Mouse (Mus musculus) kidney, adult 2 months (tissue): ENCODE results near the gene A830031A19Rik. TPM values are rescaled to one million over a fixed set of nuclear protein-coding genes. Genes with fewer than 3 reads are reported as not detected.

Experiments
- DNase-seq: peaks from one replicate; pipeline ENCODE4 v3.0.0; 2021
- H3K27ac ChIP-seq: fragments of 200-500 bp; 2 replicates; pipeline ENCODE4 v1.5.1; 2012; ENCODE audit warnings: low read depth, low read length, control low read depth, inconsistent platforms; ENCODE audit not compliant: insufficient read depth
- H3K27me3 ChIP-seq: fragments of 200-500 bp; replicated peaks from 2 replicates; pipeline ENCODE4 v1.6.1; 2012; ENCODE audit warnings: mild to moderate bottlenecking, moderate library complexity, low read length, inconsistent platforms; ENCODE audit not compliant: control insufficient read depth, insufficient read depth
- H3K36me3 ChIP-seq: fragments of 200-500 bp; 2 replicates; pipeline ENCODE4 v1.6.1; 2012; ENCODE audit warnings: mild to moderate bottlenecking, moderate library complexity, low read length, inconsistent platforms; ENCODE audit not compliant: control insufficient read depth, insufficient read depth
- H3K4me1 ChIP-seq: fragments of 200-500 bp; 2 replicates; pipeline ENCODE4 v1.6.1; 2011; ENCODE audit warnings: low read length; ENCODE audit not compliant: control insufficient read depth, insufficient read depth
- H3K4me3 ChIP-seq: fragments of 200-500 bp; 2 replicates; pipeline ENCODE4 v1.5.1; 2011; ENCODE audit warnings: mild to moderate bottlenecking, low read depth, low read length, control low read depth; ENCODE audit not compliant: insufficient read depth
- CTCF ChIP-seq: fragments of 200-500 bp; conservative IDR thresholded peaks from 2 replicates; pipeline ENCODE4 v1.5.1; 2011; ENCODE audit warnings: low read depth, mild to moderate bottlenecking, control low read depth, low read length, moderate library complexity, mixed read lengths; ENCODE audit not compliant: insufficient read depth, insufficient read length
- POLR2A ChIP-seq: fragments of 200-500 bp; IDR thresholded peaks from one replicate; pipeline ENCODE4 v1.6.1; 2011; ENCODE audit warnings: low read depth, low read length, control low read depth
- WGBS: fragments of 180-500 bp; shearing (Covaris S2); methylation state at CpG from one replicate; pipeline ENCODE4 v1.1.7; 2018; 5-methylcytosine and 5-hydroxymethylcytosine counted together
- polyA plus RNA-seq: library from polyadenylated mRNA; depleted of rRNA; stranded (reverse); fragments of >200 nt; gene quantifications from 2 replicates; pipeline ENCODE4 v1.2.3, GENCODE M21; 2012

Gene A830031A19Rik
- polyA plus RNA-seq, 1 experiment: not detected

GRCm38 (mm10) chr11:24044025-24044424 lies 30.8 kb downstream of the A830031A19Rik start:
- WGBS: 75% methylated on average over 6 of the region's 6 CpGs
- TF ChIP-seq POLR2A: no peak
- no peak for TF ChIP-seq CTCF
- no peak for DNase-seq
- no peaks in the 10 kb centered on the region for H3K4me1 ChIP-seq
- no peaks in the 10 kb centered on the region for H3K27me3 ChIP-seq
- H3K36me3 ChIP-seq: no peaks in the 10 kb centered on the region
- H3K4me3 ChIP-seq: no peak overlapping the region
- H3K27ac ChIP-seq: no peak overlapping the region

GRCm38 (mm10) chr11:24020760-24021159 lies 54.1 kb downstream of the A830031A19Rik start:
- no peaks in the 10 kb centered on the region for H3K36me3 ChIP-seq
- H3K27ac ChIP-seq: no peak overlapping the region
- DNase-seq: no peak
- WGBS: 76% methylated on average over 1 of the region's 1 CpGs
- no peaks in the 10 kb centered on the region for H3K27me3 ChIP-seq
- TF ChIP-seq CTCF: no peak
- no peak for TF ChIP-seq POLR2A
- H3K4me3 ChIP-seq: no peak overlapping the region
- no peaks in the 10 kb centered on the region for H3K4me1 ChIP-seq

GRCm38 (mm10) chr11:24018783-24019182 lies 56.1 kb downstream of the A830031A19Rik start:
- Histone ChIP-seq H3K4me3 (no peak overlapping the region), H3K27me3 (no peaks in the 10 kb centered on the region), H3K36me3 (no peaks in the 10 kb centered on the region), H3K4me1 (no peaks in the 10 kb centered on the region), H3K27ac (no peak overlapping the region)
- no peak for DNase-seq
- 62% methylated on average over 2 of the region's 2 CpGs for WGBS
- no peak for TF ChIP-seq CTCF

GRCm38 (mm10) chr11:24016647-24017179 lies 58.1 kb downstream of the A830031A19Rik start:
- H3K4me1 ChIP-seq: no peaks in the 10 kb centered on the region
- H3K27me3 ChIP-seq: no peaks in the 10 kb centered on the region
- DNase-seq: no peak
- no peaks in the 10 kb centered on the region for H3K36me3 ChIP-seq
- 38% methylated on average over 2 of the region's 2 CpGs for WGBS
- H3K27ac ChIP-seq: no peak overlapping the region
- TF ChIP-seq CTCF: no peak
- TF ChIP-seq POLR2A: no peak
- no peak overlapping the region for H3K4me3 ChIP-seq

GRCm38 (mm10) chr11:24016049-24016448 lies 58.8 kb downstream of the A830031A19Rik start:
- WGBS: 75% methylated on average over 3 of the region's 3 CpGs
- no peaks in the 10 kb centered on the region for H3K27me3 ChIP-seq
- H3K27ac ChIP-seq: no peak overlapping the region
- H3K4me3 ChIP-seq: no peak overlapping the region
- TF ChIP-seq CTCF (no peak), POLR2A (no peak)
- no peaks in the 10 kb centered on the region for H3K4me1 ChIP-seq
- H3K36me3 ChIP-seq: no peaks in the 10 kb centered on the region
- DNase-seq: no peak

GRCm38 (mm10) chr11:24014642-24015041 lies 60.2 kb downstream of the A830031A19Rik start:
- Histone ChIP-seq H3K4me1 (no peaks in the 10 kb centered on the region), H3K27me3 (no peaks in the 10 kb centered on the region), H3K4me3 (no peak overlapping the region), H3K27ac (no peak overlapping the region), H3K36me3 (no peaks in the 10 kb centered on the region)
- no peak for DNase-seq
- TF ChIP-seq POLR2A: no peak
- TF ChIP-seq CTCF: no peak
- WGBS: 63% methylated on average over 5 of the region's 5 CpGs

- H3K27ac ChIP-seq: no peak overlapping the region
- WGBS: 90% methylated on average over 1 of the region's 1 CpGs
- no peaks in the 10 kb centered on the region for H3K27me3 ChIP-seq
- DNase-seq: no peak
- no peaks in the 10 kb centered on the region for H3K4me1 ChIP-seq
- no peak overlapping the region for H3K4me3 ChIP-seq
- H3K36me3 ChIP-seq: no peaks in the 10 kb centered on the region
- no peak for TF ChIP-seq CTCF
- TF ChIP-seq POLR2A: no peak
These were observed 62.6 kb downstream of the A830031A19Rik start for GRCm38 (mm10) chr11:24012301-24012700.

GRCm38 (mm10) chr11:24008976-24009375 lies 65.9 kb downstream of the A830031A19Rik start:
- TF ChIP-seq CTCF (no peak), POLR2A (no peak)
- Histone ChIP-seq H3K27me3 (no peaks in the 10 kb centered on the region), H3K36me3 (no peaks in the 10 kb centered on the region), H3K27ac (no peak overlapping the region), H3K4me3 (no peak overlapping the region), H3K4me1 (no peaks in the 10 kb centered on the region)
- DNase-seq: no peak
- 81% methylated on average over 5 of the region's 5 CpGs for WGBS
